Mouse (Mus musculus): ENCODE data around the gene Cbs. TPM values are rescaled to one million over a fixed set of nuclear protein-coding genes. Genes with fewer than 3 reads are reported as not detected.

The Cbs gene
- total and polyA plus RNA-seq, 3 experiments, result 1.2 to 1.9 (median 1.4) TPM

- peaks cover 2 to 44% of the 10 kb centered on the region in 2 experiments for H3K36me3 ChIP-seq (replicated peaks in 1 of 2; ENCODE audit: control insufficient read depth in 1 of 2, insufficient read depth in 1 of 2, low read length in 1 of 2)
- in situ Hi-C loops (cut with MboI; ENCODE audit: low pct_ligation_motif_present, low pct_unique_long_range_greater_than_20kb, low sequenced_read_pairs), result no loop called here
- TF ChIP-seq ZC3H11A (IDR thresholded peaks at IDR 0.05; ENCODE audit: low read depth, low read length) (no peak), MXI1 (IDR thresholded peaks at IDR 0.05; ENCODE audit: low read depth, low read length) (no peak), MYC (IDR thresholded peaks at IDR 0.05; ENCODE audit: low read depth, low read length) (no peak), POLR2A (IDR thresholded peaks at IDR 0.05; ENCODE audit: low read depth, low read length) (no peak), RAD21 (IDR thresholded peaks at IDR 0.05; ENCODE audit: low read depth, low read length) (no peak), TCF12 (IDR thresholded peaks at IDR 0.05; ENCODE audit: low read depth, low read length) (no peak), ZMIZ1 (IDR thresholded peaks at IDR 0.05; ENCODE audit: low read depth, low read length) (no peak)
Measured at GRCm38 (mm10) chr17:31583185-31583584, 53.9 kb downstream of the Cbs start.

GRCm38 (mm10) chr17:31580344-31580743 is 56.7 kb downstream of the Cbs start:
- Histone ChIP-seq H3K4me1 (ENCODE audit: control insufficient read depth in 1 of 2, insufficient read depth in 2 of 2) (peaks cover 0 to 5% of the 10 kb centered on the region in 2 experiments; a peak in 1 of 4 replicates), H3K36me3 (replicated peaks in 1 of 2; ENCODE audit: control insufficient read depth in 1 of 2, insufficient read depth in 1 of 2, low read length in 1 of 2) (peaks cover 2 to 37% of the 10 kb centered on the region in 2 experiments), H3K4me2 (ENCODE audit: insufficient read depth, low read depth, poor library complexity, severe bottlenecking) (no peak overlapping the region), H3K27me3 (replicated peaks) (no peaks in the 10 kb centered on the region), H3K4me3 (replicated peaks in 1 of 3; ENCODE audit: low read depth in 2 of 3, low read length in 2 of 3, poor library complexity in 1 of 3) (no peak overlapping the region), H3K9me3 (replicated peaks; ENCODE audit: low read length) (no peaks in the 10 kb centered on the region), H3K27ac (ENCODE audit: insufficient read depth, low read depth) (no peak overlapping the region), H3K79me2 (replicated peaks; ENCODE audit: control insufficient read depth, extremely low read depth, insufficient read depth, poor library complexity, severe bottlenecking) (no peaks in the 10 kb centered on the region), H3K9ac (ENCODE audit: insufficient read depth, low read depth) (no peak overlapping the region)
- no peak for DNase-seq (ENCODE audit: extremely low read depth)
- TF ChIP-seq HCFC1 (IDR thresholded peaks at IDR 0.05; ENCODE audit: low read depth, low read length), result no peak
- TF ChIP-seq TBP (conservative IDR thresholded peaks at IDR 0.05; ENCODE audit: low read depth, low read length), result no peak
- no peak for TF ChIP-seq GABPA (IDR thresholded peaks at IDR 0.05; ENCODE audit: insufficient replicate concordance, low read depth, low read length)
- no peak for TF ChIP-seq UBTF (IDR thresholded peaks at IDR 0.05; ENCODE audit: low read depth, low read length)
- no peak for TF ChIP-seq MAX (IDR thresholded peaks at IDR 0.05; ENCODE audit: low read length)
- no peak for TF ChIP-seq NRF1 (IDR thresholded peaks at IDR 0.05; ENCODE audit: low read depth, low read length)
- no peak for TF ChIP-seq RAD21 (IDR thresholded peaks at IDR 0.05; ENCODE audit: low read depth, low read length)
- no peak for TF ChIP-seq ZMIZ1 (IDR thresholded peaks at IDR 0.05; ENCODE audit: low read depth, low read length)
- no peak for TF ChIP-seq TCF12 (IDR thresholded peaks at IDR 0.05; ENCODE audit: low read depth, low read length)
- TF ChIP-seq RCOR1 (conservative IDR thresholded peaks at IDR 0.05; ENCODE audit: low read depth, low read length), result no peak
- TF ChIP-seq CHD2 (IDR thresholded peaks at IDR 0.05; ENCODE audit: low read length), result no peak
- in situ Hi-C loops (cut with MboI; ENCODE audit: low pct_ligation_motif_present, low pct_unique_long_range_greater_than_20kb, low sequenced_read_pairs), result no loop called here
- dilution Hi-C loops (cut with MboI; ENCODE audit: extremely low pct_ligation_motif_present, extremely low pct_unique_long_range_greater_than_20kb, low sequenced_read_pairs), result no loop called here

More at GRCm38 (mm10) chr17:31583185-31583584, 53.9 kb downstream of the Cbs start:
- H3K79me2 ChIP-seq (replicated peaks; ENCODE audit: control insufficient read depth, extremely low read depth, insufficient read depth, poor library complexity, severe bottlenecking), result no peaks in the 10 kb centered on the region
- DNase-seq (ENCODE audit: extremely low read depth), result no peak
- no peak overlapping the region for H3K27ac ChIP-seq (ENCODE audit: insufficient read depth, low read depth)
- no peaks in the 10 kb centered on the region for H3K9me3 ChIP-seq (replicated peaks; ENCODE audit: low read length)
- H3K4me3 ChIP-seq (replicated peaks in 1 of 3; ENCODE audit: low read depth in 2 of 3, low read length in 2 of 3, poor library complexity in 1 of 3), result no peak overlapping the region
- peaks cover 0 to 13% of the 10 kb centered on the region in 2 experiments; a peak in 2 of 4 replicates for H3K4me1 ChIP-seq (ENCODE audit: control insufficient read depth in 1 of 2, insufficient read depth in 2 of 2)
- H3K4me2 ChIP-seq (ENCODE audit: insufficient read depth, low read depth, poor library complexity, severe bottlenecking), result no peak overlapping the region
- H3K27me3 ChIP-seq (replicated peaks), result no peaks in the 10 kb centered on the region
- dilution Hi-C loops (cut with MboI; ENCODE audit: extremely low pct_ligation_motif_present, extremely low pct_unique_long_range_greater_than_20kb, low sequenced_read_pairs), result no loop called here
- no peak overlapping the region for H3K9ac ChIP-seq (ENCODE audit: insufficient read depth, low read depth)

All from CH12.LX (cell line).